In genomic region chrX:162643789-162644092, GRCm38 (mm10) we compare ENCODE assay signal across 8 mouse cellular contexts. TPM values are rescaled to one million over a fixed set of nuclear protein-coding genes. Genes with fewer than 3 reads are reported as not detected.
DNase-seq lines count a peak whose midpoint lies in the region; ATAC-seq and TF ChIP-seq lines count a peak whose summit lies in the region.

No protein-coding gene starts in this region.

- ATAC-seq in kidney, embryonic 14.5 days (ENCODE audit: low FRiP score, low TSS enrichment): no peak
- ATAC-seq in embryonic facial prominence, embryonic 11.5 days (replicated peaks; ENCODE audit: insufficient number of reproducible peaks, low FRiP score, low TSS enrichment, low read depth): no peak
- ATAC-seq in hindbrain, postnatal 0 days: no peak
- ATAC-seq in midbrain, embryonic 16.5 days: no peak

- H3K27ac ChIP-seq in kidney, embryonic 14.5 days (ENCODE audit: low read depth, low read length): no peak overlapping the region
- no peak overlapping the region for H3K27ac ChIP-seq in embryonic facial prominence, embryonic 11.5 days (replicated peaks; ENCODE audit: low read depth, low read length)
- no peak overlapping the region for H3K27ac ChIP-seq in hindbrain, postnatal 0 days
- no peak overlapping the region for H3K27ac ChIP-seq in midbrain, embryonic 16.5 days (ENCODE audit: low read length)

- H3K27me3 ChIP-seq in kidney, embryonic 14.5 days (ENCODE audit: control insufficient read depth, insufficient read depth, low read length): peaks cover 4% of the 10 kb centered on the region; the same call in 1 of the 2 replicates
- H3K27me3 ChIP-seq in embryonic facial prominence, embryonic 11.5 days (ENCODE audit: control insufficient read depth, insufficient read depth, low read length): peaks cover 2% of the 10 kb centered on the region
- H3K27me3 ChIP-seq in hindbrain, postnatal 0 days (ENCODE audit: insufficient read depth, low read length): no peaks in the 10 kb centered on the region
- H3K27me3 ChIP-seq in midbrain, embryonic 16.5 days (ENCODE audit: control insufficient read depth, insufficient read depth, low read depth, low read length): no peaks in the 10 kb centered on the region; the same call in 1 of the 2 replicates

- no peak for DNase-seq in kidney, adult 8-10 months
- no peak for DNase-seq in embryonic facial prominence, embryonic 11.5 days (ENCODE audit: low spot score)
- no peak for DNase-seq in hindbrain, postnatal 0 days (ENCODE audit: low spot score)
- no peak for DNase-seq in right cerebral cortex, postnatal 14 days
- no peak for DNase-seq in T-cell, adult 2 months (ENCODE audit: low spot score)
- no peak for DNase-seq in embryo, embryonic 9.5 days (ENCODE audit: extremely low spot score)

- H3K4me2 ChIP-seq in kidney, embryonic 14.5 days (replicated peaks; ENCODE audit: low read depth, low read length): peak overlapping the region; percentile 70
- peak overlapping the region; percentile 81 for H3K4me2 ChIP-seq in embryonic facial prominence, embryonic 11.5 days (ENCODE audit: low read depth, low read length)
- peak overlapping the region; percentile 57 for H3K4me2 ChIP-seq in hindbrain, postnatal 0 days (ENCODE audit: low read depth, low read length)
- peak overlapping the region; percentile 67 for H3K4me2 ChIP-seq in midbrain, embryonic 16.5 days (ENCODE audit: low read length)

- H3K36me3 ChIP-seq in kidney, embryonic 14.5 days (ENCODE audit: control insufficient read depth, insufficient read depth, low read length): no peaks in the 10 kb centered on the region
- H3K36me3 ChIP-seq in embryonic facial prominence, embryonic 11.5 days (replicated peaks; ENCODE audit: control insufficient read depth, insufficient read depth, low read depth, low read length): no peaks in the 10 kb centered on the region
- no peaks in the 10 kb centered on the region for H3K36me3 ChIP-seq in hindbrain, postnatal 0 days (ENCODE audit: insufficient read depth, low read length)
- no peaks in the 10 kb centered on the region for H3K36me3 ChIP-seq in midbrain, embryonic 16.5 days (ENCODE audit: control insufficient read depth, insufficient read depth, low read length)

- no peaks in the 10 kb centered on the region for H3K4me1 ChIP-seq in kidney, embryonic 14.5 days (ENCODE audit: control insufficient read depth, insufficient read depth, low read length)
- no peaks in the 10 kb centered on the region for H3K4me1 ChIP-seq in embryonic facial prominence, embryonic 11.5 days (ENCODE audit: control insufficient read depth, insufficient read depth, low read length)
- H3K4me1 ChIP-seq in hindbrain, postnatal 0 days (ENCODE audit: insufficient read depth, low read length): no peaks in the 10 kb centered on the region
- H3K4me1 ChIP-seq in midbrain, embryonic 16.5 days (ENCODE audit: control insufficient read depth, insufficient read depth, low read length): no peaks in the 10 kb centered on the region; the same call in 1 of the 2 replicates

- WGBS in kidney, embryonic 14.5 days: 32% methylated on average over 3 of the region's 4 CpGs
- 17% methylated on average over 4 of the region's 4 CpGs for whole genome bisulfite sequencing in embryonic facial prominence, embryonic 11.5 days
- 28% methylated on average over 4 of the region's 4 CpGs for WGBS in hindbrain, postnatal 0 days
- WGBS in midbrain, embryonic 16.5 days: 31% methylated on average over 4 of the region's 4 CpGs

- no peak overlapping the region for H3K9ac ChIP-seq in kidney, embryonic 14.5 days (ENCODE audit: low read depth, low read length)
- H3K9ac ChIP-seq in embryonic facial prominence, embryonic 11.5 days (replicated peaks; ENCODE audit: low read length): no peak overlapping the region
- no peak overlapping the region for H3K9ac ChIP-seq in hindbrain, postnatal 0 days (replicated peaks; ENCODE audit: low read length)
- H3K9ac ChIP-seq in midbrain, embryonic 16.5 days (ENCODE audit: low read depth, low read length): peak overlapping the region; percentile 78; the same call in 1 of the 2 replicates

- no peaks in the 10 kb centered on the region for H3K9me3 ChIP-seq in kidney, embryonic 14.5 days (ENCODE audit: control insufficient read depth, low read length)
- no peaks in the 10 kb centered on the region for H3K9me3 ChIP-seq in embryonic facial prominence, embryonic 11.5 days (replicated peaks; ENCODE audit: control insufficient read depth, low read length)
- H3K9me3 ChIP-seq in hindbrain, postnatal 0 days (ENCODE audit: low read length): no peaks in the 10 kb centered on the region
- H3K9me3 ChIP-seq in midbrain, embryonic 16.5 days (replicated peaks; ENCODE audit: control insufficient read depth, low read length, poor library complexity, severe bottlenecking): no peaks in the 10 kb centered on the region

- TF ChIP-seq CTCF in hindbrain, postnatal 0 days (IDR thresholded peaks at IDR 0.05; ENCODE audit: low read depth): no peak

- peak overlapping the region; percentile 54 for H3K4me3 ChIP-seq in kidney, embryonic 14.5 days (ENCODE audit: low read length)
- peak overlapping the region; percentile 45 for H3K4me3 ChIP-seq in embryonic facial prominence, embryonic 11.5 days (ENCODE audit: low read depth, low read length)
- H3K4me3 ChIP-seq in hindbrain, postnatal 0 days (ENCODE audit: low read length): peak overlapping the region; percentile 54
- H3K4me3 ChIP-seq in midbrain, embryonic 16.5 days (ENCODE audit: low read depth, low read length): peak overlapping the region; percentile 61

RNA-seq across cellular contexts. Expression of gene Reps2, which starts 0.3 kb away (rescaled TPM):
- polyA plus RNA-seq in kidney, embryonic 14.5 days (2014; fragmentation: Nextera tagmentation; extraction: Ambion mirVana): 1.6 and 2.3 TPM in 2 replicates
- 0.82 and 0.95 TPM in 2 replicates for polyA plus RNA-seq in embryonic facial prominence, embryonic 11.5 days (2014; fragmentation: Nextera tagmentation; extraction: Ambion mirVana)
- total RNA-seq in hindbrain, postnatal 0 days (2014; rRNA removed): 10.9 and 11.3 TPM in 2 replicates
- 1.9 and 2.4 TPM in 2 replicates for polyA plus RNA-seq in hindbrain, postnatal 0 days (2015; fragmentation: Nextera tagmentation; extraction: Ambion mirVana)
- polyA plus RNA-seq in midbrain, embryonic 16.5 days (2015; fragmentation: Nextera tagmentation; extraction: Ambion mirVana): 4.6 and 5.1 TPM in 2 replicates
